Mouse (Mus musculus): ENCODE measurements at regions not wholly inside any gene's neighbourhood (a gene's known extent, or its start where the extent isn't known, plus 50 kb on each side); places are given as distances from the start of the nearest gene placed in this dataset.

GRCm38 (mm10) chr5:102257104-102257503 lies 187.4 kb upstream of the Wdfy3 start:
- ATAC-seq (ENCODE audit: insufficient read depth, low FRiP score, low TSS enrichment) = no peak
- no peak overlapping the region for H3K27ac ChIP-seq (ENCODE audit: low read depth, low read length)
- H3K36me3 ChIP-seq (ENCODE audit: control insufficient read depth, insufficient read depth, low read length) = no peaks in the 10 kb centered on the region
- 88% methylated on average over 2 of the region's 2 CpGs for WGBS
- no peak for DNase-seq (ENCODE audit: low spot score)
- H3K9me3 ChIP-seq (ENCODE audit: control insufficient read depth, low read length) = no peaks in the 10 kb centered on the region
- no peaks in the 10 kb centered on the region for H3K27me3 ChIP-seq (ENCODE audit: control insufficient read depth, insufficient read depth, low read length)
- H3K4me1 ChIP-seq (ENCODE audit: control insufficient read depth, insufficient read depth, low read length) = no peaks in the 10 kb centered on the region
- no peak overlapping the region for H3K4me2 ChIP-seq (ENCODE audit: low read depth)
- H3K9ac ChIP-seq (ENCODE audit: low read length) = no peak overlapping the region
- no peak overlapping the region for H3K4me3 ChIP-seq (ENCODE audit: low read depth, low read length)

GRCm38 (mm10) chr5:102261621-102262020 lies 191.9 kb upstream of the Wdfy3 start:
- Histone ChIP-seq H3K4me1 (ENCODE audit: control insufficient read depth, insufficient read depth, low read length) (no peaks in the 10 kb centered on the region), H3K4me3 (ENCODE audit: low read depth, low read length) (no peak overlapping the region), H3K36me3 (ENCODE audit: control insufficient read depth, insufficient read depth, low read length) (no peaks in the 10 kb centered on the region), H3K27ac (ENCODE audit: low read depth, low read length) (no peak overlapping the region), H3K9ac (ENCODE audit: low read length) (no peak overlapping the region), H3K9me3 (ENCODE audit: control insufficient read depth, low read length) (no peaks in the 10 kb centered on the region), H3K27me3 (ENCODE audit: control insufficient read depth, insufficient read depth, low read length) (no peaks in the 10 kb centered on the region), H3K4me2 (ENCODE audit: low read depth) (no peak overlapping the region)
- DNase-seq (ENCODE audit: low spot score) = no peak
- no peak for ATAC-seq (ENCODE audit: insufficient read depth, low FRiP score, low TSS enrichment)
- WGBS = 65% methylated on average over 5 of the region's 5 CpGs

GRCm38 (mm10) chr5:102266451-102266850 lies 196.7 kb upstream of the Wdfy3 start:
- H3K4me2 ChIP-seq (ENCODE audit: low read depth) = no peak overlapping the region
- no peaks in the 10 kb centered on the region for H3K27me3 ChIP-seq (ENCODE audit: control insufficient read depth, insufficient read depth, low read length)
- H3K27ac ChIP-seq (ENCODE audit: low read depth, low read length) = no peak overlapping the region
- 52% methylated on average over 11 of the region's 11 CpGs for WGBS
- H3K9ac ChIP-seq (ENCODE audit: low read length) = no peak overlapping the region
- no peaks in the 10 kb centered on the region for H3K9me3 ChIP-seq (ENCODE audit: control insufficient read depth, low read length)
- ATAC-seq (ENCODE audit: insufficient read depth, low FRiP score, low TSS enrichment) (no peak), DNase-seq (ENCODE audit: low spot score) (no peak)
- H3K36me3 ChIP-seq (ENCODE audit: control insufficient read depth, insufficient read depth, low read length) = no peaks in the 10 kb centered on the region
- no peak overlapping the region for H3K4me3 ChIP-seq (ENCODE audit: low read depth, low read length)
- no peaks in the 10 kb centered on the region for H3K4me1 ChIP-seq (ENCODE audit: control insufficient read depth, insufficient read depth, low read length)

- no peaks in the 10 kb centered on the region for H3K9me3 ChIP-seq (ENCODE audit: control insufficient read depth, low read length)
- H3K36me3 ChIP-seq (ENCODE audit: control insufficient read depth, insufficient read depth, low read length) = no peaks in the 10 kb centered on the region
- no peak overlapping the region for H3K4me2 ChIP-seq (ENCODE audit: low read depth)
- ATAC-seq (ENCODE audit: insufficient read depth, low FRiP score, low TSS enrichment) (no peak), DNase-seq (ENCODE audit: low spot score) (no peak)
- no peak overlapping the region for H3K4me3 ChIP-seq (ENCODE audit: low read depth, low read length)
- H3K27me3 ChIP-seq (ENCODE audit: control insufficient read depth, insufficient read depth, low read length) = no peaks in the 10 kb centered on the region
- no peak overlapping the region for H3K9ac ChIP-seq (ENCODE audit: low read length)
- no peaks in the 10 kb centered on the region for H3K4me1 ChIP-seq (ENCODE audit: control insufficient read depth, insufficient read depth, low read length)
- no peak overlapping the region for H3K27ac ChIP-seq (ENCODE audit: low read depth, low read length)
- 86% methylated on average over 3 of the region's 3 CpGs for WGBS
Observed at GRCm38 (mm10) chr5:102267150-102267549, 197.4 kb upstream of the Wdfy3 start.

DNA sequence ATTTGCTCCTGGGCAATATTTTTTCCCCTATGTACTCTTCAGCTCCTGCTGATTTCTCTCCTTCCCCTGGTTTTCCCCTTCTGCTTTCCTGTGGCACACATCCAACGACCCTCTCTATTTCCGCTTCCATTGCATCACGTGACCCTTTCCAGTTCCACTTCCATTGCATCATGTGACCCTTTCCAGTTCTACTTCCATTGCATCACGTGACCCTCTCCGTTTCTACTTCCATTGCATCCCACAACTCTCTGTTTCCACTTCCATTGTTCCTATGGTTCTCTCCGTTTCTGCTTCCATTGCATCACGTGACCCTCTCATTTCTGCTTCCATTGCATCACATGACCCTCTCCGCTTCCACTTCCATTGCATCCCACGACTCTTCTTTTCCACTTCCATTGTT lies 199.5 kb upstream of the Wdfy3 start:
- DNase-seq (ENCODE audit: low spot score) (no peak), ATAC-seq (ENCODE audit: insufficient read depth, low FRiP score, low TSS enrichment) (no peak)
- Histone ChIP-seq H3K9ac (ENCODE audit: low read length) (no peak overlapping the region), H3K36me3 (ENCODE audit: control insufficient read depth, insufficient read depth, low read length) (no peaks in the 10 kb centered on the region), H3K9me3 (ENCODE audit: control insufficient read depth, low read length) (no peaks in the 10 kb centered on the region), H3K4me2 (ENCODE audit: low read depth) (no peak overlapping the region), H3K4me1 (ENCODE audit: control insufficient read depth, insufficient read depth, low read length) (no peaks in the 10 kb centered on the region), H3K4me3 (ENCODE audit: low read depth, low read length) (no peak overlapping the region), H3K27me3 (ENCODE audit: control insufficient read depth, insufficient read depth, low read length) (no peaks in the 10 kb centered on the region), H3K27ac (ENCODE audit: low read depth, low read length) (no peak overlapping the region)
- 91% methylated on average over 9 of the region's 9 CpGs for WGBS

DNA sequence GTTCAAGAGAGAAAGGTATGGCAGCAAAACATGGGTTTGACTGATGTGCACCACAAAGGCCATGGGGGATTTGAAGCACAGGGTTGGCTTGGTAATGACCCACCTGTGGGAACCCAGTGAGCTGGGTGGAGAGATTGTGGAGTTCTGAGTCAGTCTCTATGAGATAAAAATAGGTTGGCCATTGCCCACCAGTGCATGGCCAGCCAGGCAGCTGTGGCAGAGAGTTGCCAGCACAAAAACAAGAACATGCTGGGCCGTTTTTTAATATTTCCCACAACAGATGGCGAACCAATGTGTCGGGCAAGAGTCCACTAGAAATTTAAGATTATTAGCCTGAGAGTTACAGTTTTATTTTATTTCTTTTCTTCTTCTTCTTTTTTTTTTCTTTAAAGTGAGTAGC lies 205.6 kb upstream of the Arhgap24 start:
- DNase-seq (ENCODE audit: low spot score) (no peak), ATAC-seq (ENCODE audit: insufficient read depth, low FRiP score, low TSS enrichment) (no peak)
- no peaks in the 10 kb centered on the region for H3K9me3 ChIP-seq (ENCODE audit: control insufficient read depth, low read length)

DNA sequence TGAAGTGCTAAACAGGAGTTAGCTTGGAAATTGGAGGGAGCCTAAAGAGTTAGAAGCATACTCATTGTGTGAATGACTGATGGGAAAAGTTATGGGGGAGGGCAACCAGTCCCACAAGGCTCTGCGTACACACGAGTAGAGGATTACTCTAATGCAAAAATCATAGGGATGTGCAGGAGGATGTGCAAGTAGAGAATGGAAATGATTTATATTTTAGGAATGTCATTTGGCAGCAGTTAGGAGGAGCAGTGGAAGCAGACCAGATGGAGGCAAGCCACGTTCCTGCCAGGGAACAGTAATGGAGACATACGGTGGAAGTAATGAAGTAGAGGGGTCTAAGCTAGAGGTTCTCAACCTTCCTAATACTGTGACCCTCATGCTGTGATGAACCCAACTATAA lies 194.1 kb upstream of the Arhgap24 start:
- 87% methylated on average over 4 of the region's 4 CpGs for whole genome bisulfite sequencing
- ATAC-seq (ENCODE audit: insufficient read depth, low FRiP score, low TSS enrichment) = no peak

More for the DNA sequence above, 205.6 kb upstream of the Arhgap24 start:
- Histone ChIP-seq H3K36me3 (ENCODE audit: control insufficient read depth, insufficient read depth, low read length) (no peaks in the 10 kb centered on the region), H3K4me1 (ENCODE audit: control insufficient read depth, insufficient read depth, low read length) (no peaks in the 10 kb centered on the region), H3K4me2 (ENCODE audit: low read depth) (no peak overlapping the region), H3K4me3 (ENCODE audit: low read depth, low read length) (no peak overlapping the region), H3K27ac (ENCODE audit: low read depth, low read length) (no peak overlapping the region), H3K9ac (ENCODE audit: low read length) (no peak overlapping the region), H3K27me3 (ENCODE audit: control insufficient read depth, insufficient read depth, low read length) (no peaks in the 10 kb centered on the region)
- 92% methylated on average over 3 of the region's 3 CpGs for WGBS

GRCm38 (mm10) chr5:102290866-102291265 lies 190.3 kb upstream of the Arhgap24 start:
- Histone ChIP-seq H3K9me3 (ENCODE audit: control insufficient read depth, low read length) (no peaks in the 10 kb centered on the region), H3K36me3 (ENCODE audit: control insufficient read depth, insufficient read depth, low read length) (no peaks in the 10 kb centered on the region), H3K27me3 (ENCODE audit: control insufficient read depth, insufficient read depth, low read length) (no peaks in the 10 kb centered on the region), H3K4me3 (ENCODE audit: low read depth, low read length) (no peak overlapping the region), H3K27ac (ENCODE audit: low read depth, low read length) (no peak overlapping the region), H3K9ac (ENCODE audit: low read length) (no peak overlapping the region), H3K4me2 (ENCODE audit: low read depth) (no peak overlapping the region), H3K4me1 (ENCODE audit: control insufficient read depth, insufficient read depth, low read length) (no peaks in the 10 kb centered on the region)
- DNase-seq (ENCODE audit: low spot score) = no peak
- 88% methylated on average over 7 of the region's 7 CpGs for WGBS
- no peak for ATAC-seq (ENCODE audit: insufficient read depth, low FRiP score, low TSS enrichment)

More for the DNA sequence above, 194.1 kb upstream of the Arhgap24 start:
- Histone ChIP-seq H3K27me3 (ENCODE audit: control insufficient read depth, insufficient read depth, low read length) (no peaks in the 10 kb centered on the region), H3K9me3 (ENCODE audit: control insufficient read depth, low read length) (no peaks in the 10 kb centered on the region), H3K4me1 (ENCODE audit: control insufficient read depth, insufficient read depth, low read length) (no peaks in the 10 kb centered on the region), H3K36me3 (ENCODE audit: control insufficient read depth, insufficient read depth, low read length) (no peaks in the 10 kb centered on the region), H3K9ac (ENCODE audit: low read length) (no peak overlapping the region), H3K27ac (ENCODE audit: low read depth, low read length) (no peak overlapping the region), H3K4me3 (ENCODE audit: low read depth, low read length) (no peak overlapping the region), H3K4me2 (ENCODE audit: low read depth) (no peak overlapping the region)
- no peak for DNase-seq (ENCODE audit: low spot score)

- Histone ChIP-seq H3K27me3 (ENCODE audit: control insufficient read depth, insufficient read depth, low read length) (no peaks in the 10 kb centered on the region), H3K36me3 (ENCODE audit: control insufficient read depth, insufficient read depth, low read length) (no peaks in the 10 kb centered on the region), H3K9ac (ENCODE audit: low read length) (no peak overlapping the region), H3K27ac (ENCODE audit: low read depth, low read length) (no peak overlapping the region), H3K9me3 (ENCODE audit: control insufficient read depth, low read length) (no peaks in the 10 kb centered on the region), H3K4me3 (ENCODE audit: low read depth, low read length) (no peak overlapping the region), H3K4me2 (ENCODE audit: low read depth) (no peak overlapping the region), H3K4me1 (ENCODE audit: control insufficient read depth, insufficient read depth, low read length) (no peaks in the 10 kb centered on the region)
- 94% methylated on average over 5 of the region's 5 CpGs for WGBS
- DNase-seq (ENCODE audit: low spot score) (no peak), ATAC-seq (ENCODE audit: insufficient read depth, low FRiP score, low TSS enrichment) (no peak)
Observed at GRCm38 (mm10) chr5:102295564-102295963, 185.6 kb upstream of the Arhgap24 start.

All from neural tube, embryonic 11.5 days (tissue).